Mouse (Mus musculus) heart, adult 11 months (tissue): ENCODE data around the gene Spaca4.
A peak's percentile ranks its signal among the peaks of the same experiment; 100 is the strongest.

Experiments
- DNase-seq: peaks from one replicate; pipeline ENCODE4 v3.0.0; 2022

Gene Spaca4

DNA sequence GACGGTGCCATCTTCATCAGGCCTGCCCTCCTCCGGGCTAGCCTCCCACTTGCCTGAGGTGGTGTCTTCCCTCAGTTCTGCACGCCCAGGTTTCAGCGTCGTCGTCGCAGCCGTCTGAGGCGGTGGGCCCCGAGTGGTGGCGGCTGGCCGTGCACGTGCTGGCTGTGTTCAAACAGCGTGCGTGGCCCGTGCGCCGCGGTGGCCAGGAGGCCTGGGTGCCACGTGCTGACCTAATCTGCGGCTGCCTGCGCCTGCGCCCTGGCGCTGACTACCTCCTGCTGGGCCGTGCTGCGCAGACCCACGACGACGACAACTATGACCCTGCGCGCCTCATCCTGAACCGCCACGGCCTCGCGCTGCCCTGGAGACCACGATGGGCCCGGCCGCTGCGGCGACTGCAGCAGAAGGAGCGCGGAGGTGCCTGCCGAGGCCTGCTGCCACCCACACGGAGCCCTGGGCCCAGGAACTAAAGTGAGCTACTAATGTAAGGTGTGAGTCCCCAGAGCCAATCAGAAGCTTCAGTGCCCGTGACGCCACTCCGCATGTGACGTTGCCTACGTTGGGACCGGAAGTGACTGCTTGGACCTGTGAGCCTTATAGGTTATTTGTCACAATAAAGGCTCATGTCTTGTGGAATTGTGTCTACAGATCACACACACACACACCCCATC lies 31.6 kb downstream of the Spaca4 start, which contains the start of gene Sec1:
Gene Sec1, minus strand, starts transcription at position 482 of the 671 bp plus-strand sequence.
- DNase-seq = peak; percentile 87

- no peak for DNase-seq
These were observed 33.2 kb downstream of the Spaca4 start for GRCm38 (mm10) chr7:45692364-45692763.

- no peak for DNase-seq
These were observed 35.8 kb downstream of the Spaca4 start for GRCm38 (mm10) chr7:45689800-45690199.

DNA sequence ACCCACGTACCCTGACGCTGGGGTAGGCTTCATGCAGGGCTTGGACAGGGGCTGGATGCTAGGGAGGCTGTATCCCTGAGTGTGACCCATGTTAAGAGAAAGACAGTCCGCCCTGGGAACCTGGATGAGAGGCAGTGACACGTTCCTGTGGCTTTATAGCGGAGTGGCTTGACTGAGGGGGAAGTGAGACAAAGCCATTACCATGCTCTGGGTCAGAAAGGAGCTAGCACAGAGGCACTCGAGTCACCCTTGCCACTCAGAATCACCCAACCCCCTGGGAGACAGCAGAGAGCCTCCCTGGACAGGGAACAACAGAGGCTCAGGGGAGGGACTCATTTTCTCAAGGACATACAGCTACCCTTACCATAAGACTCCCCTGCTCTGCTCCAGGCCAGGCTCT lies 36.5 kb downstream of the Spaca4 start:
- no peak for DNase-seq

GRCm38 (mm10) chr7:45686841-45687240 lies 38.8 kb downstream of the Spaca4 start:
- DNase-seq = no peak

DNA sequence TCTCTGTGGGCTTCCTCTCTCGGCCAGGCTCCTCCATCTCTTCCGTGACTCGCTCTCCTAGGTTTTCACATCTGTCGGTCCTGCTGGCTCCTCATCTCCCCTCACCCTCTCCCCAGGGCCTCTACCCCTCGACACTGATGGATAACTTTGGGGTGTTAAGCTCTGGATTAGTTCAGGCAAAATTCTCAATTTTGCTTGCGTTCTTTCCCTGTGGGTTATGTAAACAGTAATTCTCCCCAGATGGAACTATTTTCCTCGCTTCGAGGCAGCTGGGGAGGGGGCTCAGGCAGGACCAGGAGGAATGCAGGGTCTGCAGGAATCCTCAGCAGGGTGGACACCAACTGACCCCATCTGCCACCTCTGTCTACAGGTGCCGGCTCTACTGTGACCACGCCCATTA lies 39.8 kb downstream of the Spaca4 start:
- DNase-seq = no peak

DNA sequence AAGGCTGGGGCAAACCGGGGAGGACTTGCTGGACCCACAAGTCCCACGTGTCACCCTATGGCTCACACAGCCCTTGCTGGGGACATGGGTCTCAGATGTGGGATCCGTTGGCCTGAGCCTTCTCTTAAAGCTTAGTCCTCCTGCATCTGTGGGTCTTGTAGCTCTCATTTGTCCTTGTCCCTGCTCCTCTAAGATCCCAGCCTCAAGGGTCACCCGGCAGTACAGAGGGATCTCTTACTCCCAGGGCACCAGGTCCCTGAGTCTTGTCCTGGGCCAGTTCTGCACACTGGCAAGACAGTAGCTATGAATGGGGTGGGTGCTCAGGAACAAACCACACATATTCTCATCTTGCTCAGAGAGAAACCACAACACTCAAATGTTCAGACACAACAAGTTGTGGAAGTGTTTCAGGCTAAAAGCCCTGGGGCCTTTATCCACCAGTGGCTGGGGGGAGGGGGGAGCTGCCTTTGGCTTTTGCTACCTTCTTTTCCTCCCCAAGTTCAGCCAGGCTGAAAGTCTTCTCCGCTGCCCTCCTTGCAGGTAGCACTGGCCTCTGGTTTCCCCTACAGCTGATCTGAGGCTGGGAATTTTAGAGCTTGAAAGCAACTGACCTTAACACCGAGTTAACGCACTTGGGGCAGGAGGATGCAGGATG lies 42.1 kb downstream of the Spaca4 start, which contains the start of gene Ntn5:
Gene Ntn5, plus strand, starts transcription at position 627 of the 655 bp plus-strand sequence.
- DNase-seq = no peak

GRCm38 (mm10) chr7:45682144-45683126 lies 43.2 kb downstream of the Spaca4 start:
- DNase-seq = peak; percentile 98

- peak; percentile 98 for DNase-seq
These were observed 44.4 kb downstream of the Spaca4 start for GRCm38 (mm10) chr7:45681046-45681736.

DNA sequence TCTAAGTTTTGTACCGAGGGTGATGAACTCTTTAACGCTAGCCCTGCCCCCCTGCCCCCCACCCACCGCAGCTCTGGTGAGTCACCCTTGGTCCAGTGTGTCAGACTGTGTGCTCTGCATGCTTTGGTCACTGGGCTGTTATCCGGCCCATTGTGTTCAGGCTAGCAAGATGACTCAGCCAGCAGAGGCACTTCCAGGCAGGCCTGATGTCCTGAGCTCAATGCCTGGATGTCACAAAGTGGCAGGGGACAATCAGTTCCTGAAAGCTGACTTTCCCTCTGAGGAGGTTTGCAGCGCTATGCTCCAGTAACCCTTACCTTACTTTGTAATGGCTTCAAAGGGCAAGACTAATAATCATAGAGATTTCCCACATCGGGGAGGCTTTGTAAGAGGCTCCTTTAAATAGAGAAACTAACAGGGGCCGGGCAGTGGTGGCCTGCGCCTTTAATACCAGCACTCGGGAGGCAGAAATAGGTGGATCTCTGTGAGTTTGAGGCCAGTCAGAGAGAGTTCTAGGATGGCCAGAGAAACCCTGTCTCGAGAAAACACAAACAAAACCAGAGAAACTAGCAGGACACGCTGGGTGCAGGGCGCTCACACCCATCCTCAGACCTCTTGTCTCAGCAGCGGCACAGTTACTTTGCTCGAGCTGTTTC lies 45.5 kb downstream of the Spaca4 start:
- peak; percentile 98 for DNase-seq

GRCm38 (mm10) chr7:45678513-45678912 lies 47.1 kb downstream of the Spaca4 start:
- DNase-seq = no peak

DNA sequence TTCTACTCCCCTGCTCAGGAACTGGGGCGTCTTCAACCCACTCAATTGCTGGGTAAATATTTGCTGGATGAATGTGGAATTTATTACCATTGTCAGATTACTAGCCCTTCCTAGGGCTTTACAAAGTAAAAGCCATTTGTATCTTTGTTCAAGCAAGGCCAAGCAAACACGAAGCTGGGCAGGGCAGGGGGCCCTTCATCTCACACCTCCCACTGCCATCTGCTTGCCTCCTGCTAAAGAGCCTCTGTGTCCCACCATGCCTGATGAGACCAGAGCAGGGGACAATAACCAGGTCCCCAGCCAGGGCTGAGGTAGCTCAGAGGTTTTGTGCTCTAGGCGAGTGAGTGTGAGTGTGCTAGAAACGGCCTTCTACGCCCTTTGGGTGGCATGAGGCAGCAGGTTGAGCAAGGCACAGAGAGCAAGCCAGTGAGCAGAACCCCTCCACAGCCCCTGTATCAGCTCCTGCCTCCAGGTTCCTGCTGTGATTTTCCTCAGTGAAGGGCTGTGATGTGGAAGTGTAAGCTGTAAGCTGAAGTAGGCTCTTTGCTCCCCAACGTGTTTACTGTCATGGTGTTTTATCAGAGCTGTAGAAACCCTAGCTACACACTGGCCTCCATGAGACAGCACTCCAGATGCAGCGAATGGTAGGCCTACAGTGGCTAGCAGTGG lies 47.9 kb downstream of the Spaca4 start:
- no peak for DNase-seq
